Mouse (Mus musculus) CD4-positive naive resting alpha-beta T cell, adult 57 days (primary cell): ENCODE results near the gene Prep. TPM values are rescaled to one million over a fixed set of nuclear protein-coding genes. Genes with fewer than 3 reads are reported as not detected.

ENCODE experiments used
- total RNA-seq: library from RNA; stranded (reverse); gene quantifications from one replicate; pipeline ENCODE4 v1.2.4, GENCODE M21; 2023

Prep gene
- total RNA-seq = 11.1 TPM

GRCm38 (mm10) chr10:45066931-45067308 lies at the start of gene Prep:
TSS of gene Prep (plus strand) at chr10:45067203.

DNA sequence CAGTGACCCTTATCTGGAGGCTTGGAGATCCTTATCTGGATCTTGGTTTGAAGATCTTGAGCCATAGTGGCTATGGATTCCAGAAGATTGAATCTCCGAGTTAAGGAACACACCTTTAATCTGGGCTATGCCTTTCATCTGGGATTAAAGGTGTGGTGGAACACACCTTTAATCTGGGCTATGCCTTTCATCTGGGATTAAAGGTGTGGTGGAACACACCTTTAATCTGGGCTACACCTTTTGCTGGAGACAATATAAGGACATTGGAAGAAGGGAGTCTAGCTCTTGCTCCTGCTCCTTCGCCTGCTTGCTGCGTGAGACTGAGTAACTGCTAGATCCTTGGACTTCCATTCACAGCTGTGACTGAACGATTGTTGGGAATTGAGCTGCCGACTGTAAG lies 110.8 kb downstream of the Prep start, which contains the start of gene Popdc3:
TSS of gene Popdc3 (plus strand) at position 301 of the 400 bp plus-strand sequence.

Other genes with a start within 250 kb of the Prep start
- not detected for gene Popdc3, start 110.9 kb downstream of the Prep start, total RNA-seq